Mouse (Mus musculus) lung, adult 2 months (tissue): ENCODE measurements around the gene H2-T24. TPM values are rescaled to one million over a fixed set of nuclear protein-coding genes. Genes with fewer than 3 reads are reported as not detected.
"Not testable (repeated sequence)": the region's sequence is repeated elsewhere in the genome, so short reads cannot be mapped to it uniquely, and the experiment has no call there.

Source experiments
- DNase-seq: peaks from one replicate; pipeline ENCODE4 v3.0.0; 2022
- H3K4me1 ChIP-seq: fragments of 200-500 bp; 2 replicates; pipeline ENCODE4 v1.6.1; 2011; ENCODE audit warnings: low read length; ENCODE audit not compliant: control insufficient read depth, insufficient read depth
- H3K4me3 ChIP-seq: fragments of 200-500 bp; replicated peaks from 2 replicates; pipeline ENCODE3; 2011; ENCODE audit warnings: low read depth, mild to moderate bottlenecking, control low read depth, low read length; ENCODE audit errors: extremely low read depth
- CTCF ChIP-seq: fragments of 200-500 bp; IDR thresholded peaks from 2 replicates; pipeline ENCODE4 v1.5.1; 2011; ENCODE audit warnings: mild to moderate bottlenecking, low read length, control low read depth; ENCODE audit not compliant: insufficient read depth
- POLR2A ChIP-seq: fragments of 200-500 bp; IDR thresholded peaks from 2 replicates; pipeline ENCODE4 v1.6.1; 2011; ENCODE audit warnings: low read depth, mild to moderate bottlenecking, control low read depth, low read length, borderline replicate concordance; ENCODE audit errors: extremely low read depth
- WGBS: fragments of 180-500 bp; shearing (Covaris S2); methylation state at CpG from one replicate; pipeline ENCODE4 v1.1.7; 2018; 5-methylcytosine and 5-hydroxymethylcytosine counted together
- polyA plus RNA-seq: library from polyadenylated mRNA; depleted of rRNA; stranded (reverse); fragments of >200 nt; gene quantifications from 2 replicates; pipeline ENCODE4 v1.2.3, GENCODE M21; 2012

The H2-T24 gene
- polyA plus RNA-seq, 1 experiment, result 16.5 TPM

- TF ChIP-seq POLR2A (0 out of 2 replicates have a peak, but pooled peaks have one; percentile 17), CTCF (no peak)
- H3K4me1 ChIP-seq, result peaks cover 17% of the 10 kb centered on the region
- no peak overlapping the region for H3K4me3 ChIP-seq
- 28% methylated on average over 9 of the region's 9 CpGs for WGBS
- DNase-seq, result peak; percentile 39
Measured at GRCm38 (mm10) chr17:36023710-36024654, 3.6 kb upstream of the H2-T24 start.

- no peak for TF ChIP-seq CTCF
- peaks cover 17% of the 10 kb centered on the region for H3K4me1 ChIP-seq
- H3K4me3 ChIP-seq, result no peak overlapping the region
- DNase-seq, result no peak
- 88% methylated on average over 6 of the region's 6 CpGs for WGBS
Measured at GRCm38 (mm10) chr17:36022922-36023321, 2.6 kb upstream of the H2-T24 start.

GRCm38 (mm10) chr17:36022098-36022497, 1.7 kb upstream of the H2-T24 start:
- Histone ChIP-seq H3K4me3 (no peak overlapping the region), H3K4me1 (peaks cover 17% of the 10 kb centered on the region)
- 93% methylated on average over 9 of the region's 9 CpGs for WGBS
- TF ChIP-seq CTCF (no peak), POLR2A (no peak)
- no peak for DNase-seq

DNA sequence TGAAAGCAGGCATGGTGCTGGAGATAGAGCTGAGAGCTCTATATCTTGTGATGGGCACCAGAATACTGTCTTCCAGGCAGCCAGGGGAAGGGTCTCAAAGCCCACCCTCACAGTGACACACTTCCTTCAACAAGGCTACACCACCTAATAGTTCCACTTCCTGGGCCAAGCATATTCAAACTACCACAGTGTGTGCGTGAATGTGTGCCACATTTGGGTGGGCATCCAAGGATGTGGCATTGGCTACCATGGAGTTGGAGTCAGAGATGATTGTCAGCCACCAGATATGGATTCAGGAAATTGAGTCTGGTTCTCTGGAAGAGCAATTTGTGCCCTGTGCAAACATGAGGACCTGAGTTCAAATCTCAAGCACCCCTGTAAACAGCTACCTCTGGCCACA, 949 bp upstream of the H2-T24 start:
- DNase-seq, result no peak
- Histone ChIP-seq H3K4me3 (no peak overlapping the region), H3K4me1 (peaks cover 17% of the 10 kb centered on the region)
- TF ChIP-seq CTCF (no peak), POLR2A (no peak)
- 78% methylated on average over 1 of the region's 1 CpGs for WGBS

- 47% methylated on average over 3 of the region's 3 CpGs for WGBS
- peaks cover 14% of the 10 kb centered on the region for H3K4me1 ChIP-seq
- peak overlapping the region; percentile 69 for H3K4me3 ChIP-seq
- no peak for DNase-seq
- TF ChIP-seq CTCF (no peak), POLR2A (no peak)
Measured at GRCm38 (mm10) chr17:36019519-36019918, 841 bp downstream of the H2-T24 start.

- TF ChIP-seq POLR2A (no peak), CTCF (no peak)
- DNase-seq, result no peak
- 35% methylated on average over 2 of the region's 2 CpGs for WGBS
- H3K4me3 ChIP-seq, result peak overlapping the region; percentile 14
- H3K4me1 ChIP-seq, result peaks cover 8% of the 10 kb centered on the region
Measured at GRCm38 (mm10) chr17:36018979-36019378, 1.4 kb downstream of the H2-T24 start.

- H3K4me1 ChIP-seq, result peaks cover 3% of the 10 kb centered on the region; the same call in 1 of the 2 replicates
- DNase-seq, result no peak
- 86% methylated on average over 5 of the region's 5 CpGs for WGBS
- H3K4me3 ChIP-seq, result no peak overlapping the region
- TF ChIP-seq CTCF (no peak), POLR2A (no peak)
Measured at GRCm38 (mm10) chr17:36017046-36017445, 3.3 kb downstream of the H2-T24 start.

GRCm38 (mm10) chr17:36014977-36015376, 5.4 kb downstream of the H2-T24 start:
- DNase-seq, result no peak
- 91% methylated on average over 5 of the region's 5 CpGs for WGBS
- H3K4me3 ChIP-seq, result no peak overlapping the region
- H3K4me1 ChIP-seq, result no peaks in the 10 kb centered on the region
- TF ChIP-seq POLR2A, result no peak
- no peak for TF ChIP-seq CTCF

- not testable (repeated sequence) for H3K4me1 ChIP-seq, DNase-seq, H3K4me3 ChIP-seq
- WGBS, result 85% methylated on average over 7 of the region's 7 CpGs
Measured at GRCm38 (mm10) chr17:36004409-36004808, 16.0 kb downstream of the H2-T24 start.

GRCm38 (mm10) chr17:36003331-36003730, 17.0 kb downstream of the H2-T24 start:
- no peak for TF ChIP-seq CTCF
- TF ChIP-seq POLR2A, result no peak
- Histone ChIP-seq H3K4me3 (no peak overlapping the region), H3K4me1 (no peaks in the 10 kb centered on the region; the same call in 1 of the 2 replicates)
- WGBS, result 83% methylated on average over 7 of the region's 7 CpGs
- DNase-seq, result no peak
